Mouse (Mus musculus): ENCODE measurements around the gene 4931414P19Rik.

The 4931414P19Rik gene

DNA sequence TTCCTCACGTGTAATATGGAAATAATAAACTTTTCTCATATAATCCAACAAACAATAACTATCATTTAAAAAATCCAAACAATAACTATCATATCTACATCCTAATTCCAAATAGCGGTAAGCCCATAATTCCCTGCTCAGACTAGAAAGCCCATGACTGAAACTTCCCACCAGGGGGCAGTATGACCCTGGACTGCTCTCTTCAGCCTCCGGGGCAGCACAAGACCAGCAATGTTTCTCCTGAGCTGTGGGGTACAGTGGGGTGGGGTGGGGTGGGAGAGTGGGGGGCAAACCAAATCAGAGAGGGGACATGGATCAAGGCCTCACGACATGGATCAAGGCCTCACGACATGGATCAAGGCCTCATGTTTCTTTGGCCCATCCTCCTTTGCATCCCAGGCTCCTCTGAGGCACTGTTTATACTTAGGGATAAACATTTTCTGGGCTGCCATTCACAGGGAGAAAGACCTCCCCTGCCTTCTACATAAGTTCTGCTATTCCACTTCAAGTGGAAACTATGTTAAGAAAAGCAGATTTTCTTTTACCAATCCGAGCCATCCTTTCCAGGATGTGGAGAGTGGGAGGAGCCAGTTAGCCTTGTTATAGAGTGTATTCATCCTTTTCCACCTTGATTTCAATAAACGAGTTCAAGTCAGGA lies 22.0 kb downstream of the 4931414P19Rik start:
- peak; percentile 66 for DNase-seq (ENCODE audit: low spot score)

DNA sequence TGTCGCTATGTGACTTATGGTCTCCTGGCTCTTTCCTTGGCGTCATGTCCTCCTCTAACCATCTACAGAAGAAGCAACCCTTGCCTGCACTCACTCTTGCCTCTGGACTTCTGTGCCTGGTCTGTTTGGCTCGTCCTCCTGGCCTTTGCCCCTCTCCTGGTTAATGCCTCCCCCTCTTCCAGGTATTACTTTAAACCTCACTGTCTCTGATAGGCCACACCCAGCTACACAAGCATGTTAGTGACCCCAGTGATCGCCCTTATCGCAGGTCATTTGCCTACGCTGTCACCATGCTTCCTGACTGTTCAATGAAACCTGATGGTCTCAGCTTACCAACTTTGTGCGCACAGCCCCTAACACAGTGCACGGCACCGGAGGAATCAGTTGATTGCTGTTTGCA lies 23.3 kb downstream of the 4931414P19Rik start:
- no peak for DNase-seq (ENCODE audit: low spot score)

DNA sequence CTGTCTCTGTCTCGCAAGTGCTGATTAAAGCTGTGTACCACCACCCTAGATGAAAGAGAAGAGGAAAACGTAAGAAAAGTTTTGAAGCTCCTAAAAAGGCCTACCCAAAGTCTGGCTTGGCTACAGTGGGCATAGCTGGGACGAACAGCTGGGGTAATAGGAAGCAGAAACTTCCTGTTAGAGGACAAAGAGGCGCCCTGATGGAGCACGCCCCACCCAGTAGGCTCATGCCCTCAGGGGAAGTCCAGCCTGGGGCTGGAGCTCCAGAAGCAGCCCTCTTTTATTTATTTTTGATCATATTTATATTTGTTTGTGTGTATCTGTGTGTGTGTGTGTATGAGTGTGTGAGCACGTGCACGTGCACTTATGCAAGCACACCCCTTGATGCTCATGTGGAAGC lies 26.2 kb downstream of the 4931414P19Rik start:
- DNase-seq (ENCODE audit: low spot score) = no peak

DNA sequence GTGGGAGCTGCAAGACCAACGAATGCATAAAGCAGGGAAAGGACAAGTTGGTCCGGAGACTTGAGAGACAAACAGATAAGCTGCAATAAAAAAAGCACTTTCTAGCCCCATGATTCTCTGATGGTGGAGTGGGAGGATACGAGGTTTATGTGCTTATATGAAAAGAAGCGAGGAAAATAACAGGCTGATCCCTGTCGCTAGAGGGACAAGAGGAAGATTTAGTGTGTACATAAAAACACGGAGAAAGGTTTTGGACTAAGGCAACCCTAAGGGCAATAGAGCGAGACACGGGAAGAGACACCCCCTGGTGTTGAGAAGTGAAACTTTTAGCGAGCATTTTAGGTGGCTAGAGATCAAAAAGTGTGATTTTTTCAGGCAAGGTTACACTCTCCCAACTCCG lies 27.7 kb downstream of the 4931414P19Rik start:
- peak; percentile 50 for DNase-seq (ENCODE audit: low spot score)

DNA sequence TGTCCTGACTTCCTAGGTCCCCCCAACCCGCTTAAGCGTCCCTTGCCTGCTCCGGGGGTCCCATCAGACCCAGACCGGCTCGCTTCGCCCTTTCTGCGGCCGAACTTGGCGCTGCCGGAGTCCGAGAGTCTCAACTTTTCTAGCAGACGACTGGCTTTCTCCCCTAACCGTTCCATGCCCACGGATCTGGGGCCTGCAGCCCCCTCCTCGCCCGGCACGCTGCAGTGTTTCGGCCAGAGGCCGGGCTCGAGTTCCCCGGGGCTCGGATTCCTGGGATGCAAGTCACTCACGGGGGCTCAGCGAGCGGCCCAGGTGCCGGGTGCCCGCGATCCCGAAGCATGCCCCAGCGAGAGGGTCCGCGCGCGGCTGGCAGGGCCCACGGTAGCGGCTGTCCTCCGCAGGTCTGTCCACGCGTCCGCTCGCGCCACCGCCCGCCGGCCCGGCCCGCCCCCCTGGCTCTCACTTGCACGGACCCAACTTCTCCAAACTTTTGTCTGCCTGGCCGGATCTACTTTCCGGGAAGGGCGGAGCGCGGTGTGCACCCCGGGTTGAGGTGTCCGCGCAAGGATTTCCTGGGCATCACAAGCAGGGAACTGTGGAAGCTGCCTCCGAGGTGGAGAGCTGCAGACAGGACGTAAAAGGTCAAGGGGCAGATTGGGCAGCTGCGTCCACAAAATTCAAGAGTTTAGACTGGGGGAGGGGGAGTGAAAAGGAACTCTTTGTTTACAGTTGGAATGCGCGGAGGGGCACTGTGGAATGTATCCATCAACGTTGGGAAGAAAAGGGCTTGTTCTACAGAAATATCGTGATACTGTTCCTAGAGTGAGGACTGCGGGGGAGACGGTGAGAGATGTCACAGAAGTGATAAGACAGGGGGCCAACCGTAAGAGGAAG lies 28.5 kb downstream of the 4931414P19Rik start, which contains the start of gene Ajuba:
Gene Ajuba (minus strand): TSS at position 470 of the 894 bp plus-strand sequence.
- peak; percentile 56 for DNase-seq (ENCODE audit: low spot score)

DNA sequence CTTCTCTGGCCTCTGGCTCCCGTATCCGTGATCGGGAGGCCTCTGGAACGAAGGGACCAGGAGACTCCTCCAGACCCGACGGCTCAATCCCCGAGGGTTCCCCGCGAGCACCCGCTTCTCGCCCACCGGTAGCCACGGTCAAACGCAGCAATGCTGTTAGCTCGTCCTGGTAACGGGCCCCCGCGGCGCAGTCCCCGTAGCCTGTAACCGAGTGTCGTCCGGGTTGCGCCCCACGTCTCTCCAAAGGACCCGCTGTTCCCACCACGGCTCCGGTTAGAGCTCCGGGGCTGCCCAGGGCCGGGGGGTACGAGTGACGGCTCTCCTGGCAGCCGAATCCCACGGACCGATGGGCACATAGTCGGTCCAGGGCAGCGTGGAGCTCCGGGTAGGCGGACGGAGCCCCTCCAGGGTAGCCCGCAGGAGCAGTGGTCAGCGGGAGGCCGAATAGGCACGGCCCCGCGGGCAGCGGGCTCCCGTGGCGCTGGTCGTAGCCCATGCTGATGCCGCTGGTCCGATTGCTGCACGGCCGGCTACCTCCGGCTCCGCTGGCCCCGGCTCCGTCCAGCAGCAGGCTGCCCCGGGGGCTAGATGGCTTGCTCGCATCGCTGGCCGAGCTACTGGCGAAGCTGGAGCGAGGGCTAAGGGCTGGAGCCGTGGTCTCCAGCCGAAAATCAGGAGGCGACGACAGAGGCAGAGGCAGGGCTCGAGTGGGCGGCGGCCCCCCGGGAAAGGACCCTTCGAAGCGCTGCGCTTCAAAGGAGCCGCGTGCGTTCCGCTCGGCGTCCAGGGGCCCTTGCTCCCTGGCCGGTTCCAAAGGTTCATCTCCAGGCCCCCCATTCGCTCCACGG lies 29.3 kb downstream of the 4931414P19Rik start:
- DNase-seq (ENCODE audit: low spot score) = no peak

DNA sequence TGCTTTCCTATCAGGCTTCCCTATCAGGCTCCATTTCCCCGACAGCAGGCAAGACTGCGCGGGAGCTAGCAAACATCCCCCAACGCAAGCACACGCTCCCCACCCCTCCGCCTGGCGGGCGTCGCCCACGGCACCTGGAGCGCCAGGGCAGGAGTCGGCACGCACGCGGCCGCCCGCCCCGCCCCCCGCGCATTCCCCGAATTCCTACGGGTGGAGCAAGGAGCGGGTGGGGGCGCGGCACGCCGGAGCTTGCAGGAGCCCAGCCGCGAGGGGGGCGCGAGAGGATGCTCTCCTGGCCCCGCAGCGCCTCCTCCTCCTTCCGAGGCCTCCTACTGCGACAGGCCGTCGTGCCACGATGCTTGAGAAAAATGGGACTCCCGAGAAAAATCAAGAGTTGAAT lies 30.2 kb downstream of the 4931414P19Rik start:
- no peak for DNase-seq (ENCODE audit: low spot score)

DNA sequence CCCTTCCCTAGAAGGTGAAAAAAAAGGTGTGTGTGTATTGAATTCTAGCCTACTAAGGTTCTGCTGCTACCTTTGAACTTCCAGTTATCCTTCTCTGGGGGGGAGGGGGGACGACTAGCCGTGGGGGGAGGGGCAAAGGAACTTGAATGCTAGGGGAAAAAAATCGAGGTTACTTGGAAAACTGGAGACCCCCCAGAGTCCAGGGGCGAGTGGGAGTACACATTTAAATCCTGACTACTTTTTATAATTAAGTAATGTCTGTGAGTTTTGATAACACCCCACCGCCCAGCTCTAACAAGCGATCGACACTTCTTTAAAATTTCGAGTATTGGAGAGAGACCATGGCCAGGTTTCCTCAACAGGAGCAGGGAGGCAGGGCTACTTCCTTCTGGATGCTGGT lies 30.8 kb downstream of the 4931414P19Rik start:
- DNase-seq (ENCODE audit: low spot score) = no peak

DNA sequence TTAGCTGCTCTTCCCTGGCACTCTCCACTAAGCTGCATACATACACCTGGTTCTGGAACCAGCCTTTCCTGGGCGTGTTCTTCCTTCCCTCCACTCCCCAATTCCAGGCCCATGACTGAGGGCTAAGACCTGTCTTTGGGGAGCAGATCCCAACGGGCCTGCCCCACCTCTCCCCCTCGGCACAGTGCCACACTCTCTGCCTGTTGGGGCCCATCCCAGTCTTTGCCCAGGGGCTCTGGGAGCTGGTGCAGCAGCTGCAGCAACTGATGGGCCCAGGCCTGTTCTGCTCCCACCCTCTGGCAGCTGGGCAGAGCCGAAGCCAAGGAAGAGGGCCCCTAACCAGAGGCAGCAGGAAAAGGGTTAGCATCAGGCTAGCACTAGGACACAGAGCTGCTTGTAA lies 31.5 kb downstream of the 4931414P19Rik start:
- DNase-seq (ENCODE audit: low spot score) = no peak

DNA sequence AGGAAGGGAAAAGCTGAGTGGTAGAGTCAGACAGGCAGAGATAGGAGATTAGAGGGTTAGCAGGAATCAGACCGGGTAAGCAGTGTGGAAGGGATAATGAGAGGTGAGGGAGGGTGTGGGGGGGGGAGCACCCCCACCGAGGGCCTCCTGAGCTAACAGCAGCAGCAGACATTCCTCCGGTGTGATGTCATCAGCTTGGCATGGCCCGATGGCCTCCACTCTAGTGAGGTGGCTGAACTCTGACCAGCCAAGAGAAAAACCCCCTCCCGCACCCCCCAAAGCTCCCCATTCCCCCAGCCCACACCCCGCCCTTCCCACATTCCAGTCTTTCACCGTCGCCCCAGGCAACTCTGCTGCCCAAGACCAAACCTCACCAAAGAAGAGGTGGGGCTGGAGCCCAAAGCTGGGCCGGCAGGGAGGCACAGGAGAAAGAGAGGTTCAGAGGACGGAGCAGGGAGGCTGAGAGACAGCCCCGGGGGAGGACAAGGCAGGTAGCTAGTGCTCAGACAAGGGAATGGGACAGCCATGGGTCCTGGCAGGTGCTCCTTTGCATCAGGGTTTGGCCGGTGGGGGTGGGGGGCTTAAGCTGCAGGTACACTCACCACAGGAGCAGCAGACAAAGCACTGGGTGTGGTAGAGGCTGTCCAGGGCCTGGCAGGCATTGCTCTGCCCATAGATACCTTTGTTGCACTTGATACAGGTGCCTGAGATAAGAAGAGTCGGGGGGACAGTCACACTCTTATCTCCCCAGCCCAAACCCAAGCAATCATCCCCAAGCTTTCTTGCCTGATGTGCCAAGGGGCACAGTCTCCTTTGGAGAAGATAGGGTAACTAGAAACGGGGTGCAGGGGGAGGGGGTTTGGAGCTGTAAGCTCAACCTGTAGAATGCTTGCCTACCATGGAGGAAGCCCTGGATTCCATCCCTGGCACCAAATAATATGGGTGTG lies 32.7 kb downstream of the 4931414P19Rik start:
- peak; percentile 40 for DNase-seq (ENCODE audit: low spot score)

DNA sequence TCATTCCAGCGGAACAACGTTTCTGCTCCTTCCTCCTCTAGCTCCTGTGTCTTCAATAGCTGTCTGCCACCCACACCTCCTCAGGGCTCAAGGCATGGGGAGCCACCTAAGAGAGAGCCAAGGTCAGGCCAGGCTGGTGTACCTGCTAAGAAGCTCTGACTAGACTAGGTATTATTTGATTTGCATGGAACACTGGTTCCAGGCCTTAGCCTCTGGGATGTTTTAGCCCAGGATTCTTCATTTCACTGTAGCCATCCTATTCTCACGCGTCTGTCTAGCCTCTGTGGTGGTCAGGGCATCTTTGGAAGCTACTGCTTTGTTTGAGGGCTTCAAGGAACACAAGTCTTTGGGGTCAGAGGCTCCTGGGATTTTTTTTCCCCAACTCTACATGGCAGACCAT lies 33.7 kb downstream of the 4931414P19Rik start:
- DNase-seq (ENCODE audit: low spot score) = no peak

DNA sequence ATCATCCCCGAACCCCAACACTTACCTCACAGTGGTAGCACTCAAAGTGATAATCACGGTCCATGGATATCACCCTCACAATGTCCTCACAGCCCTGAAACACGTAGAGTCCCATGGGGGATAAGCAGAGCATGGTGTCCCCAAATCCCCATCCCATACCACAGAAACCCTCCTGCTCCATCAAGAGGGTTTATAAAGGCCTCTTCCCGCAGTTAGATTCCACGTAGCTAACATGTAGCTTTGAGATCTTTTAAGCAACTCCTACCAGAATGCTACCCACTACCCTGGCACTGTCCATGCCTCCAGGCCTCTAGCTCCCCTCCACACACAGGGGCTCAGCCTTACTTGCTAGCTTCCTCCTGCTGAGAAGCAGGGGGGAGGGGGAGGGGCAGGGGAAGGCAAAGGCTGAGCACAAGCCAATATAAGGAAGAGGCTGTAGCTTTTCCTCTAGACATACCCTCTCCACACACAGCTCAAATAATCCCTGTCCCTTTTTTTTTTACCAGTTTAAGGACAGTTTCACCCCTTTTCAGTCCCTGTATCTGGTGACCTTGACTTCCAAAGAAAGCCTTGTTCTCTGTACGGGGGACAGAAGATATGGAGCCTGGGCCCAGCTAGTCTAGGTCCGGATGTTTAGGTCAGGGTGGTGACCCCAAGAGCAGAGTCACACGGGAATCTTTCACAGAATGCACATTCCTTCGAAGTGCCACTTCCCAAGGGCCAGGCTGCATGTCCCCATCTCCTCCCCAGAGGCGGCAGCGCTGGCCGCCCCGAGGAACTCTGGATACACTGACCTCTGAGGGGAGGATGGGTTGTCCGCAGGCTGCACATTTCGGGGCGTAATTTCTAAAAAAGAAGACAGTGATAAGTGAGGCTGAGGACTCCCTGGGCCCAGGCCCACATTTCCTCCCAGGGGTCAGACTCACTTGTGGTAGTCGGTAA lies 36.1 kb downstream of the 4931414P19Rik start:
- DNase-seq (ENCODE audit: low spot score) = no peak

DNA sequence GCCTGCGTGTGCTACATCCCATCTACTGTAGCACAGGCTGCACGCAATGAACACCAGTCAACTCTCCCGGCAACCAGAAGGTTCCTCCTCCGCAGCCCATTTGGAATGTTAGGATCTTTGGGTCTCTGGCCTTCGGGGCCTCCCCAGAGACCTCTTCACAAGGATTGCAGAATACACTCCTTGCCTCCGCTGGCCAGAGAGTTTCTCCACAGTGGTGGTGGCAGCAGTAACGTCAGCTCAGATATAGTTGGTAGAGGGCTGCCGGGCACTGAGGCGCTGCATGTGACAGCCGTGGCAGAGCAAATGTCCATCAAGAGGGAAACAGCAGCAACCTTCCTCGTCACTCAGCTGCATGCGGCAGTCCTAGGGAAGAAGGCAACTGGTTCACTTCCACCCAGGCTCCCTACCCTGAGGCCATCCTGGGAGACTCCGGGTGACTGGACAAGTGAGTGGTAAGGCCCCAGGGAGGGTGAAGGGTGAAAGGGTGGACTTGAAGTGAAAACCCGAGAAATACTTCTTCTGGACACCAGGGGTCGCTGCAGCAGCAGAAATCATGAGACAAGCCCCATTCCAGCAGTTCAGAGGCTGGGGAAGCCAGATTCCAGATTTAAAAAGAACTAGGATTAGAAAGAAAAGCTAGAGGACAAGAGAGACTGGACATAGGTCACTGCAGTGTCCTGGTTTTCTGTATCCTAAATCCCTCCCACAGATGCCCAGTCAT lies 36.9 kb downstream of the 4931414P19Rik start:
- peak; percentile 77 for DNase-seq (ENCODE audit: low spot score)

DNA sequence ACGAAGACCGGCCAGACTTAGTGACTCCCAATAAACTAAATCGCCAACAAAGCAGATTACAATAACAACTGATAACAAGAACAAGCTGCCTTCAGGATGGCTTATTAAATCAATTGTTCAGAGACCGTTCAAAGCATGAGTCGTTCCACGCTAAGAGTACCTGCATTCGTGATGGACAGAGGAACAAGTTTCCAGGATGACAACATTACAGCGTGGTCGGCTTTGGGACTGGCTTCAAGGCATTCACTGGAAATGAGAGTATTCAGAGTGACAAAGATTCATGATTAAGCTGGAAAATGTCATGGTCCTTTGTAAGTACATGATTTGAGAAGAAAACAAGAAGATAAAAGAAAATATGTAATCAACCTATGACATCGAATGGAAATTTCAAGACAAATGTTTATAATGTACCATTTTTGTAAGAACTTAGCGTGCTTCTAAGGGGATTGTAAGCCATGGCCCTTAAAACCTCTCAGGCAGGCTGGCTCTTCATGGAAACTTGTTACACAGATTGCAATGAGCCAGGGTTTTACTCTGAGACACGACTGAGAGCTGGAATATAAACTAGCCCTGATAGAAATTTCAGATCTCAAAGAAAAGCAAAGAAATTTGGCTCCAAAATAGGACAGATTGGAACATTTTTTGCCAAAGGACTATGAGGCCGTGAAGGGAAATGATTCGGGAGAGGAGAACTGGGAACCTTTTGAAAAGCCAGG lies 45.1 kb downstream of the 4931414P19Rik start:
- no peak for DNase-seq (ENCODE audit: low spot score)

DNA sequence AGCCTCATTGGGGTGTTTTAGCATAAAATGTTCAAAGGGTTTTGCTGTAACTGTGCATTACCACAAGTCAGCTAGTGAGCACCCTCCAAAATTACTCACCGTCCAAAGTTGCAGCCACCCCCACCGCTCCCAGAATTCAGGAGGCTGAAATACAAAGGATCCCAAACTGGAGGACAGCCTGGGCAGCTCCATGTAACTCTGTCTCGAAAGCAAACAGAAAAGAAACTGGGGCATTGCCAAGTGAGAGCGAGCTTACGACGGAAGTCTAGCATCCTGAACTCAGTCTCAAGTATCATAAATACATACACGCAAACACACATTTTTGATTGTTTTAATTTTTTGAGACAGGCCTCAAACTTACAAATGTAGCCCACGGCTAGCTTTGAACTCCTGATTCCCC lies 48.5 kb downstream of the 4931414P19Rik start:
- no peak for DNase-seq (ENCODE audit: low spot score)

DNA sequence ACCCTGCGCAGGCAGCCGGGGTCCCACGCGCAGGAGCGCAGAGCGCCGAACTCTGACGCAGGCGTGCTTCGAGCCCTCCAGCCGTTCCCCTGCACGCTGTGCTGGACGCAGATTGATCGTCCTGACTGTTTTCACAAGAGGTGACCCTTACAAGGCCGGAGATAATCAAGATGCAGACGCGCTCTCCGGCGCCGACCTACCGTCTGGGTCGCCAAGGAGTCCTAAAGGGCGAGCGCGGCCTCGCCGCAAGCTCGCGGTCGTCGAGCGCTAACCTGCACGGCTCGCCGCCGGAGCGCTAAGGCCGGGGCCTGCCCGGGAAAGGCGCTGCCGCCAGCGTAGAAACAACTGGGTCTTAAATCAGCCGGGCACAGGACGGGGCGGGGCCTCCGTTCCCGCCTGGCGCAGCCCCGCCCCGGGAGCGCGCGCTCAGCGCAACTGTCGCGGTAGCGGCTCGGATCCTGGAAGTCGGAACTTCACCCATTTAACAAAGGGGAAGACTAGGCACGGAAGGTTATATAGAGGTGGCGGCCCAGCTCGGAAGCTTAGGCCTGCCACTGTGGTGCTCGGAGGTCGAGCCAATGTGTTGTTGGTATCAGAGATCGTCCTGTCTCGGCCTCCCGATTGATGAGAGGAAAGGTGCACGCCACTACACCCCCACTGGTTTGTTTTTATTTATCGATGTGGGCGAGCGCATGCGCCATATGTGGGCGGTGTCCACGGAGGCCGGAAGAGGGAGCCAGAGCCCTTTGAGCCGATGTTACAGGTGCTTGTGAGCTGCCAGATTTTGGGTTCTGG lies 51.6 kb downstream of the 4931414P19Rik start, which contains the start of gene Haus4:
Gene Haus4 (minus strand): TSS at position 642 of the 795 bp plus-strand sequence.
- DNase-seq (ENCODE audit: low spot score) = peak; percentile 92

DNA sequence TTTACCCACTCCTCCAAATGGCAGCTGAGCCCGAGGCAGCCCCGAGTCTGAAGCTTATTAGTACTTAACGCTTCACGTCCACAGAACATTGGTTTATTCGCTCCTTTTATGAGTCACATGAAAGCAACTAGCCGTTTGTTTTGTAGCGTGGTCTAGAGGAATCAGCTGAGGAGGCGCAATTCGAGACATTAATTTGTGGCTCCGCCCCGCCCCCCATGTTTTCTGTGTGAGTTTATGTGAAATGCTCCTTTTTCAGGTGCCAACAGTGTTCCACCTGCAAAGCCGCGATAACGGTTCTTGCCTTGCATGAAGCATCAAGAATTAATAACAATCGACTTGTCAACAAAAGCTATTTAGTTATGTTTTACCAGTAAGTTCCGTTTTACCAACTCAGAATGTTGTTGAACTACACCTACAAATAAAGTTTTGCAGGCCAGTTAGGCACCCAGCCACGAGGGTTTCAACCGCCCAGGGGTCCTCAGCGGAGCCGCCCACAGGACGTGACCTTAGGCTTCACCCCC lies 52.3 kb downstream of the 4931414P19Rik start:
- peak; percentile 49 for DNase-seq (ENCODE audit: low spot score)

DNA sequence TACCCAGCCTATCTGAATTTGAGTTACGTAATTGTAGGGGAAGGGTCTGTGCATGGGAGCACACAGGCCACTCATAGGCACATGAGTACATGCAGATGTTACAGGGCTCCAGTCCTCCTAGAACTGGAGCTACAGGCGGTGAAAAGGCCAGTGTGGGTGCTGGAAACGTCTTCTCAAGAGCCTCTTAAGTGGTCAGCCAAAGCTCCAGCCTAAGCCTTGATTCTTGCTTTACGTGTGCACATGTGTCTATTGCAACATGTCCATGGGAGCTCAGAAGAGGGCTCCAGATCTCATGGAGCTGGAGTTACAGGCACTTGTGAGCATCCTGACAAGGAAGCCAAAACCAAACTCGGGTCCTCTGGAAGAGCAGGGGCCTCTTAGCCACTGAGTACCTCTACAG lies 61.1 kb downstream of the 4931414P19Rik start:
- DNase-seq (ENCODE audit: low spot score) = no peak
